Mouse (Mus musculus): ENCODE data around the gene Maml3. TPM values are rescaled to one million over a fixed set of nuclear protein-coding genes. Genes with fewer than 3 reads are reported as not detected.

The Maml3 gene
- polyA plus RNA-seq, 1 experiment from 2014 or later, result 5.2 TPM

GRCm38 (mm10) chr3:52027972-52028371, 76.9 kb downstream of the Maml3 start:
- no peak overlapping the region for H3K4me3 ChIP-seq (ENCODE audit: low read length)
- no peaks in the 10 kb centered on the region for H3K9me3 ChIP-seq (ENCODE audit: control insufficient read depth, low read length)
- H3K4me1 ChIP-seq (ENCODE audit: control insufficient read depth, insufficient read depth, low read depth, low read length), result peaks cover 9% of the 10 kb centered on the region
- H3K9ac ChIP-seq (ENCODE audit: low read depth, low read length), result no peak overlapping the region
- no peak overlapping the region for H3K27ac ChIP-seq (ENCODE audit: low read depth, low read length)
- no peak overlapping the region for H3K4me2 ChIP-seq (ENCODE audit: low read length)
- 70% methylated on average over 7 of the region's 7 CpGs for WGBS
- H3K27me3 ChIP-seq (replicated peaks; ENCODE audit: control insufficient read depth, insufficient read depth, low read length), result no peaks in the 10 kb centered on the region
- no peaks in the 10 kb centered on the region for H3K36me3 ChIP-seq (ENCODE audit: control insufficient read depth, insufficient read depth, low read length)
- ATAC-seq, result no peak

GRCm38 (mm10) chr3:52022486-52022885, 82.4 kb downstream of the Maml3 start:
- Histone ChIP-seq H3K4me1 (ENCODE audit: control insufficient read depth, insufficient read depth, low read depth, low read length) (peaks cover 3% of the 10 kb centered on the region), H3K27ac (ENCODE audit: low read depth, low read length) (no peak overlapping the region), H3K27me3 (replicated peaks; ENCODE audit: control insufficient read depth, insufficient read depth, low read length) (no peaks in the 10 kb centered on the region), H3K9me3 (ENCODE audit: control insufficient read depth, low read length) (no peaks in the 10 kb centered on the region), H3K9ac (ENCODE audit: low read depth, low read length) (no peak overlapping the region), H3K4me3 (ENCODE audit: low read length) (no peak overlapping the region), H3K4me2 (ENCODE audit: low read length) (no peak overlapping the region), H3K36me3 (ENCODE audit: control insufficient read depth, insufficient read depth, low read length) (no peaks in the 10 kb centered on the region)
- ATAC-seq, result no peak
- 42% methylated on average over 7 of the region's 7 CpGs for WGBS

- 83% methylated on average over 5 of the region's 5 CpGs for WGBS
Observed at GRCm38 (mm10) chr3:52018103-52018439, 86.8 kb downstream of the Maml3 start.

GRCm38 (mm10) chr3:52017439-52018102, 87.3 kb downstream of the Maml3 start:
- WGBS, result 60% methylated on average over 17 of the region's 17 CpGs
- no peak for ATAC-seq
- Histone ChIP-seq H3K4me1 (ENCODE audit: control insufficient read depth, insufficient read depth, low read depth, low read length) (no peaks in the 10 kb centered on the region), H3K4me3 (ENCODE audit: low read length) (no peak overlapping the region), H3K36me3 (ENCODE audit: control insufficient read depth, insufficient read depth, low read length) (no peaks in the 10 kb centered on the region), H3K9me3 (ENCODE audit: control insufficient read depth, low read length) (no peaks in the 10 kb centered on the region), H3K27ac (ENCODE audit: low read depth, low read length) (no peak overlapping the region), H3K9ac (ENCODE audit: low read depth, low read length) (no peak overlapping the region), H3K4me2 (ENCODE audit: low read length) (peak overlapping the region; percentile 38), H3K27me3 (replicated peaks; ENCODE audit: control insufficient read depth, insufficient read depth, low read length) (no peaks in the 10 kb centered on the region)

More at GRCm38 (mm10) chr3:52018103-52018439, 86.8 kb downstream of the Maml3 start:
- Histone ChIP-seq H3K27me3 (replicated peaks; ENCODE audit: control insufficient read depth, insufficient read depth, low read length) (no peaks in the 10 kb centered on the region), H3K4me2 (ENCODE audit: low read length) (peak overlapping the region; percentile 3; the same call in 1 of the 2 replicates), H3K4me1 (ENCODE audit: control insufficient read depth, insufficient read depth, low read depth, low read length) (no peaks in the 10 kb centered on the region), H3K36me3 (ENCODE audit: control insufficient read depth, insufficient read depth, low read length) (no peaks in the 10 kb centered on the region), H3K4me3 (ENCODE audit: low read length) (no peak overlapping the region), H3K27ac (ENCODE audit: low read depth, low read length) (no peak overlapping the region), H3K9ac (ENCODE audit: low read depth, low read length) (no peak overlapping the region), H3K9me3 (ENCODE audit: control insufficient read depth, low read length) (no peaks in the 10 kb centered on the region)
- no peak for ATAC-seq

GRCm38 (mm10) chr3:52016178-52016577, 88.7 kb downstream of the Maml3 start:
- Histone ChIP-seq H3K9ac (ENCODE audit: low read depth, low read length) (no peak overlapping the region), H3K4me1 (ENCODE audit: control insufficient read depth, insufficient read depth, low read depth, low read length) (no peaks in the 10 kb centered on the region), H3K4me3 (ENCODE audit: low read length) (no peak overlapping the region), H3K27me3 (replicated peaks; ENCODE audit: control insufficient read depth, insufficient read depth, low read length) (no peaks in the 10 kb centered on the region), H3K27ac (ENCODE audit: low read depth, low read length) (no peak overlapping the region), H3K9me3 (ENCODE audit: control insufficient read depth, low read length) (no peaks in the 10 kb centered on the region), H3K36me3 (ENCODE audit: control insufficient read depth, insufficient read depth, low read length) (no peaks in the 10 kb centered on the region), H3K4me2 (ENCODE audit: low read length) (no peak overlapping the region)
- WGBS, result 85% methylated on average over 3 of the region's 3 CpGs
- no peak for ATAC-seq

- H3K27ac ChIP-seq (ENCODE audit: low read depth, low read length), result no peak overlapping the region
- H3K4me1 ChIP-seq (ENCODE audit: control insufficient read depth, insufficient read depth, low read depth, low read length), result no peaks in the 10 kb centered on the region
- no peak overlapping the region for H3K9ac ChIP-seq (ENCODE audit: low read depth, low read length)
- no peak overlapping the region for H3K4me2 ChIP-seq (ENCODE audit: low read length)
- no peaks in the 10 kb centered on the region for H3K9me3 ChIP-seq (ENCODE audit: control insufficient read depth, low read length)
- H3K27me3 ChIP-seq (replicated peaks; ENCODE audit: control insufficient read depth, insufficient read depth, low read length), result no peaks in the 10 kb centered on the region
- no peak for ATAC-seq
- no peaks in the 10 kb centered on the region for H3K36me3 ChIP-seq (ENCODE audit: control insufficient read depth, insufficient read depth, low read length)
- no peak overlapping the region for H3K4me3 ChIP-seq (ENCODE audit: low read length)
- 95% methylated on average over 1 of the region's 1 CpGs for WGBS
Observed at GRCm38 (mm10) chr3:52015556-52015955, 89.3 kb downstream of the Maml3 start.

GRCm38 (mm10) chr3:52011032-52011710, 93.7 kb downstream of the Maml3 start:
- 61% methylated on average over 9 of the region's 9 CpGs for WGBS
- ATAC-seq, result no peak
- no peak overlapping the region for H3K4me3 ChIP-seq (ENCODE audit: low read length)
- H3K36me3 ChIP-seq (ENCODE audit: control insufficient read depth, insufficient read depth, low read length), result no peaks in the 10 kb centered on the region
- no peaks in the 10 kb centered on the region for H3K9me3 ChIP-seq (ENCODE audit: control insufficient read depth, low read length)
- no peak overlapping the region for H3K27ac ChIP-seq (ENCODE audit: low read depth, low read length)
- no peak overlapping the region for H3K9ac ChIP-seq (ENCODE audit: low read depth, low read length)
- no peaks in the 10 kb centered on the region for H3K27me3 ChIP-seq (replicated peaks; ENCODE audit: control insufficient read depth, insufficient read depth, low read length)
- H3K4me2 ChIP-seq (ENCODE audit: low read length), result no peak overlapping the region
- H3K4me1 ChIP-seq (ENCODE audit: control insufficient read depth, insufficient read depth, low read depth, low read length), result peaks cover 11% of the 10 kb centered on the region

- peak overlapping the region; percentile 32 for H3K4me2 ChIP-seq (ENCODE audit: low read length)
- WGBS, result 13% methylated on average over 6 of the region's 6 CpGs
- H3K9ac ChIP-seq (ENCODE audit: low read depth, low read length), result no peak overlapping the region
Observed at GRCm38 (mm10) chr3:52009321-52009720, 95.6 kb downstream of the Maml3 start.

GRCm38 (mm10) chr3:52007602-52008252, 97.1 kb downstream of the Maml3 start:
- H3K27me3 ChIP-seq (replicated peaks; ENCODE audit: control insufficient read depth, insufficient read depth, low read length), result no peaks in the 10 kb centered on the region
- no peaks in the 10 kb centered on the region for H3K36me3 ChIP-seq (ENCODE audit: control insufficient read depth, insufficient read depth, low read length)
- H3K9ac ChIP-seq (ENCODE audit: low read depth, low read length), result peak overlapping the region; percentile 62
- ATAC-seq, result peak; percentile 93
- peak overlapping the region; percentile 91 for H3K27ac ChIP-seq (ENCODE audit: low read depth, low read length)
- under 1% methylated on average over 20 of the region's 21 CpGs for WGBS
- peak overlapping the region; percentile 77 for H3K4me2 ChIP-seq (ENCODE audit: low read length)
- no peaks in the 10 kb centered on the region for H3K9me3 ChIP-seq (ENCODE audit: control insufficient read depth, low read length)
- peak overlapping the region; percentile 39 for H3K4me3 ChIP-seq (ENCODE audit: low read length)
- H3K4me1 ChIP-seq (ENCODE audit: control insufficient read depth, insufficient read depth, low read depth, low read length), result peaks cover 11% of the 10 kb centered on the region

More at GRCm38 (mm10) chr3:52009321-52009720, 95.6 kb downstream of the Maml3 start:
- no peaks in the 10 kb centered on the region for H3K27me3 ChIP-seq (replicated peaks; ENCODE audit: control insufficient read depth, insufficient read depth, low read length)
- H3K9me3 ChIP-seq (ENCODE audit: control insufficient read depth, low read length), result no peaks in the 10 kb centered on the region
- H3K4me3 ChIP-seq (ENCODE audit: low read length), result no peak overlapping the region
- peaks cover 11% of the 10 kb centered on the region for H3K4me1 ChIP-seq (ENCODE audit: control insufficient read depth, insufficient read depth, low read depth, low read length)
- ATAC-seq, result peak; percentile 67
- H3K27ac ChIP-seq (ENCODE audit: low read depth, low read length), result peak overlapping the region; percentile 57; the same call in 1 of the 2 replicates
- no peaks in the 10 kb centered on the region for H3K36me3 ChIP-seq (ENCODE audit: control insufficient read depth, insufficient read depth, low read length)
